Mouse (Mus musculus) spleen, postnatal 10 days (tissue): Measurements from ENCODE around the gene Krtap31-1.
"Not testable (repeated sequence)": the region's sequence is repeated elsewhere in the genome, so short reads cannot be mapped to it uniquely, and the experiment has no call there.

Source experiments
- DNase-seq, 2 experiments: peaks; one replicate each; pipeline ENCODE4 v3.0.0; 2021 to 2022; ENCODE audit warnings: low spot score in 2 of 2

Krtap31-1 gene

GRCm38 (mm10) chr11:99907620-99908019, at the start of gene Krtap31-1:
TSS of gene Krtap31-1 (plus strand) at chr11:99907920.
- no peak for DNase-seq

- no peak for DNase-seq
Observed at GRCm38 (mm10) chr11:99858761-99859160, 49.0 kb upstream of the Krtap31-1 start.

- not testable (repeated sequence) for DNase-seq
Observed at GRCm38 (mm10) chr11:99864176-99864575, 43.5 kb upstream of the Krtap31-1 start, which contains the start of gene Gm11559. TSS of gene Gm11559 (plus strand) at chr11:99864476.

- not testable (repeated sequence) for DNase-seq
Observed at GRCm38 (mm10) chr11:99873089-99873488, 34.6 kb upstream of the Krtap31-1 start, which contains the start of gene Krtap9-1. TSS of gene Krtap9-1 (plus strand) at chr11:99873389.

GRCm38 (mm10) chr11:99878887-99879286, 28.8 kb upstream of the Krtap31-1 start, which contains the start of gene Gm11567:
TSS of gene Gm11567 (plus strand) at chr11:99879187.
- not testable (repeated sequence) for DNase-seq

- no peak for DNase-seq
Observed at GRCm38 (mm10) chr11:99914451-99914850, 6.7 kb downstream of the Krtap31-1 start, which contains the start of gene Gm11565. TSS of gene Gm11565 (plus strand) at chr11:99914751.

- DNase-seq: no peak
Observed at GRCm38 (mm10) chr11:99935991-99936390, 28.3 kb downstream of the Krtap31-1 start, which contains the start of gene Krtap31-2. TSS of gene Krtap31-2 (plus strand) at chr11:99936291.

- DNase-seq: no peak
Observed at GRCm38 (mm10) chr11:99937751-99938264, 30.1 kb downstream of the Krtap31-1 start.

GRCm38 (mm10) chr11:99948175-99948574, 40.5 kb downstream of the Krtap31-1 start, which contains the start of gene Krtap9-5:
TSS of gene Krtap9-5 (plus strand) at chr11:99948475.
- DNase-seq: no peak
